Mouse (Mus musculus): ENCODE measurements at regions not wholly inside any gene's neighbourhood (a gene's known extent, or its start where the extent isn't known, plus 50 kb on each side); places are given as distances from the start of the nearest gene placed in this dataset.

DNA sequence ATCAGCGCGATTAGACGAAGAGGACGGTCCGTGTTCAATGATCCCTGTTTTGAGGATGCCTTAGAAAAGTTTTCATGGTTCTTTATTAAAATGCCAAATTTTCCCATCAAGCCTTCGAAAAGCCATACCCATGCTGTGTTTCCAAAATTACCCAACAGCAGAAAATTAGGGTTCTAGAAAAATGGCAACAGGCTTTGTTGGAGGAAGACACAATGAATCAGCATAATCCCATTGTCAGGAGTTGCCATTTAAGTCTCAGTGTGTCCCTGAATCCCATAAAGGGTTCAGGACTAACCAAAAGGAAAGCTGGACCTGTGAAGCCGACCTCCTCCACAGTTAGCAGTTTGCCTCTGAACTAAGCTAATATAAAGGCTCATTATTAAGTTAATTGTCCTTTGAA lies 247.6 kb downstream of the Nr2f2 start:
- no peak for TF ChIP-seq GATA1 (IDR thresholded peaks at IDR 0.05; ENCODE audit: low read length)
- no peak for TF ChIP-seq TAL1 (IDR thresholded peaks at IDR 0.05; ENCODE audit: low read length)

Data from erythroblast, embryonic 14.5 days (primary cell).